Comparison of ENCODE assay signal across 31 mouse cellular contexts in genomic region chr7:74280371-74280770, GRCm38 (mm10).
DNase-seq lines count a peak whose midpoint lies in the region; ATAC-seq and TF ChIP-seq lines count a peak whose summit lies in the region.
"Had no signal": no experiment of that assay in that cellular context is flagged by ENCODE, and none has a peak within 500 bp of the region (broad histone marks: within the 10 kb centered on the region; RNA-seq: fewer than 3 reads in every experiment).

No protein-coding gene starts in this region.

- H3K27ac ChIP-seq in midbrain, embryonic 16.5 days (ENCODE audit: low read length): no peak overlapping the region
- H3K27ac ChIP-seq: hindbrain, embryonic 12.5 days; hindbrain, postnatal 0 days; intestine, embryonic 15.5 days; layer of hippocampus, adult 2 months; left cerebral cortex, adult 2 months; limb, embryonic 12.5 days; liver, embryonic 15.5 days; macrophage; midbrain, embryonic 13.5 days; neural tube, embryonic 15.5 days had no signal

- ATAC-seq in midbrain, embryonic 16.5 days: no peak
- no peak for ATAC-seq in monocyte, adult 5-6 weeks (replicated peaks; ENCODE audit: insufficient number of reproducible peaks, low FRiP score, low TSS enrichment, poor library complexity, severe bottlenecking)
- ATAC-seq: forebrain, embryonic 14.5 days; hindbrain, postnatal 0 days; intestine, embryonic 15.5 days; midbrain, embryonic 13.5 days had no signal

- no peaks in the 10 kb centered on the region; the same call in 1 of the 2 replicates for H3K36me3 ChIP-seq in midbrain, embryonic 16.5 days (ENCODE audit: control insufficient read depth, insufficient read depth, low read length)
- H3K36me3 ChIP-seq: hindbrain, embryonic 12.5 days; intestine, embryonic 15.5 days; limb, embryonic 12.5 days; liver, embryonic 15.5 days; midbrain, embryonic 13.5 days; neural tube, embryonic 15.5 days had no signal

- peak; percentile 10 for DNase-seq in cerebellum, adult 9-10 months
- DNase-seq in cerebellum, postnatal 36 days: no peak
- peak; percentile 23 for DNase-seq in lung, postnatal 36 days
- no peak for DNase-seq in lung, adult 2 months
- peak; percentile 42 for DNase-seq in adrenal gland, postnatal 14 days
- DNase-seq: B cell, adult 2 months; cerebellum, adult 18-20 months; cerebellum, postnatal 25 days; gastrocnemius, postnatal 25 days; heart, adult 11 months; heart, postnatal 36 days; kidney, adult 2 months; kidney, postnatal 36 days; retina, postnatal 1 day; right cerebral cortex, postnatal 25 days; spleen, adult 18-20 months; thymus, postnatal 14 days had no signal

- no peak overlapping the region for H3K4me3 ChIP-seq in lung, adult 2 months (replicated peaks; ENCODE audit: extremely low read depth, low read depth, low read length)
- H3K4me3 ChIP-seq in midbrain, embryonic 16.5 days (ENCODE audit: low read depth, low read length): no peak overlapping the region
- H3K4me3 ChIP-seq: hindbrain, embryonic 12.5 days; intestine, embryonic 15.5 days; layer of hippocampus, adult 2 months; left cerebral cortex, adult 2 months; limb, embryonic 12.5 days; liver, embryonic 15.5 days; midbrain, embryonic 13.5 days; neural tube, embryonic 15.5 days had no signal

- H3K4me1 ChIP-seq in lung, adult 2 months (ENCODE audit: control insufficient read depth, insufficient read depth, low read length): peaks cover 2% of the 10 kb centered on the region; the same call in 1 of the 2 replicates
- H3K4me1 ChIP-seq in midbrain, embryonic 16.5 days (ENCODE audit: control insufficient read depth, insufficient read depth, low read length): no peaks in the 10 kb centered on the region
- H3K4me1 ChIP-seq: hindbrain, embryonic 12.5 days; intestine, embryonic 15.5 days; limb, embryonic 12.5 days; liver, embryonic 15.5 days; midbrain, embryonic 13.5 days had no signal

- no peak for TF ChIP-seq POLR2A in lung, adult 2 months (IDR thresholded peaks at IDR 0.05; ENCODE audit: borderline replicate concordance, extremely low read depth, low read depth, low read length)

- no peak overlapping the region for H3K4me2 ChIP-seq in midbrain, embryonic 16.5 days (ENCODE audit: low read length)
- H3K4me2 ChIP-seq: heart, embryonic 11.5 days; hindbrain, embryonic 12.5 days; intestine, embryonic 15.5 days; limb, embryonic 12.5 days; liver, embryonic 15.5 days; midbrain, embryonic 13.5 days; neural tube, embryonic 15.5 days had no signal

- H3K9ac ChIP-seq in midbrain, embryonic 16.5 days (ENCODE audit: low read depth, low read length): no peak overlapping the region
- H3K9ac ChIP-seq: hindbrain, embryonic 12.5 days; intestine, embryonic 15.5 days; limb, embryonic 12.5 days; liver, embryonic 15.5 days; midbrain, embryonic 13.5 days; neural tube, embryonic 15.5 days had no signal

- no peaks in the 10 kb centered on the region for H3K27me3 ChIP-seq in midbrain, embryonic 16.5 days (ENCODE audit: control insufficient read depth, insufficient read depth, low read depth, low read length)
- H3K27me3 ChIP-seq: hindbrain, embryonic 12.5 days; intestine, embryonic 15.5 days; limb, embryonic 12.5 days; liver, embryonic 15.5 days; midbrain, embryonic 13.5 days; neural tube, embryonic 15.5 days had no signal

- no peaks in the 10 kb centered on the region for H3K9me3 ChIP-seq in midbrain, embryonic 16.5 days (replicated peaks; ENCODE audit: control insufficient read depth, low read length, poor library complexity, severe bottlenecking)
- H3K9me3 ChIP-seq: hindbrain, embryonic 12.5 days; intestine, embryonic 15.5 days; limb, embryonic 12.5 days; liver, embryonic 15.5 days; midbrain, embryonic 13.5 days; neural tube, embryonic 15.5 days had no signal

- no peak for TF ChIP-seq CTCF in lung, adult 2 months (IDR thresholded peaks at IDR 0.05; ENCODE audit: insufficient read depth, low read length)

- 73% methylated on average over 2 of the region's 2 CpGs for WGBS in lung, adult 2 months
- 98% methylated on average over 2 of the region's 2 CpGs for WGBS in midbrain, embryonic 16.5 days

Comparison
In these comparisons a context has a peak if more than half of its experiments do, and no peak if none do; other contexts are left out.
1. DNase-seq: peak in cerebellum, adult 9-10 months (single experiment), lung, postnatal 36 days (single experiment) and adrenal gland, postnatal 14 days (single experiment); none in cerebellum, postnatal 36 days (0 of 2) and lung, adult 2 months (single experiment).